Mouse (Mus musculus) common myeloid progenitor, adult 5-6 weeks (primary cell): ENCODE results near the gene Gabrr1. TPM values are rescaled to one million over a fixed set of nuclear protein-coding genes. Genes with fewer than 3 reads are reported as not detected.
A peak's percentile ranks its signal among the peaks of the same experiment; 100 is the strongest.

Experiments used
- ATAC-seq: replicated peaks from 2 replicates; pipeline ENCODE4 v1.8.0; 2016; ENCODE audit warnings: low read depth, mild to moderate bottlenecking, moderate TSS enrichment, inconsistent platforms; ENCODE audit not compliant: poor library complexity, severe bottlenecking
- total RNA-seq: library from RNA; stranded (forward); fragments of 200-1000, 187-1606 nt; gene quantifications from 2 replicates; pipeline ENCODE4 v1.2.3, GENCODE M21; 2017

Gabrr1 gene
- total RNA-seq, 1 experiment from 2014 or later: not detected

DNA sequence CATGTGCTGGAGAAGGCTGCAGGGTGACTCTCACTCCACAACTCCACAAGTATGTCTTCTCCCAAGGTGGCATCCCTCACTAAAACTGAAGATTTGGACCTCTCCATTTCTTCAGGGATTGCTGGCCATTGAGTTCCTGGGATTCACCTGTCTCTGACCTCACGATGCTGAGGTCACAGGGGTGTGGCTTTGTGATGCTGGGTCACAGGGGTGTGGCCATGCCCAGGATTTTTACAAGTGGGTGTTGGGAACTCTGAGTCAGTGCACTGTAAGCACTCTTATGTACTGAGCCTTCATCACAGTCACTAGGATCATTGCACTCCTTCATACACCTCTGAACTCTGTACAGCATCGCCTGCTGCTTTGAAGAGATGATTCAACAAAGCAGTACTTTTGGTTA lies 75.2 kb downstream of the Gabrr1 start:
- ATAC-seq: no peak

DNA sequence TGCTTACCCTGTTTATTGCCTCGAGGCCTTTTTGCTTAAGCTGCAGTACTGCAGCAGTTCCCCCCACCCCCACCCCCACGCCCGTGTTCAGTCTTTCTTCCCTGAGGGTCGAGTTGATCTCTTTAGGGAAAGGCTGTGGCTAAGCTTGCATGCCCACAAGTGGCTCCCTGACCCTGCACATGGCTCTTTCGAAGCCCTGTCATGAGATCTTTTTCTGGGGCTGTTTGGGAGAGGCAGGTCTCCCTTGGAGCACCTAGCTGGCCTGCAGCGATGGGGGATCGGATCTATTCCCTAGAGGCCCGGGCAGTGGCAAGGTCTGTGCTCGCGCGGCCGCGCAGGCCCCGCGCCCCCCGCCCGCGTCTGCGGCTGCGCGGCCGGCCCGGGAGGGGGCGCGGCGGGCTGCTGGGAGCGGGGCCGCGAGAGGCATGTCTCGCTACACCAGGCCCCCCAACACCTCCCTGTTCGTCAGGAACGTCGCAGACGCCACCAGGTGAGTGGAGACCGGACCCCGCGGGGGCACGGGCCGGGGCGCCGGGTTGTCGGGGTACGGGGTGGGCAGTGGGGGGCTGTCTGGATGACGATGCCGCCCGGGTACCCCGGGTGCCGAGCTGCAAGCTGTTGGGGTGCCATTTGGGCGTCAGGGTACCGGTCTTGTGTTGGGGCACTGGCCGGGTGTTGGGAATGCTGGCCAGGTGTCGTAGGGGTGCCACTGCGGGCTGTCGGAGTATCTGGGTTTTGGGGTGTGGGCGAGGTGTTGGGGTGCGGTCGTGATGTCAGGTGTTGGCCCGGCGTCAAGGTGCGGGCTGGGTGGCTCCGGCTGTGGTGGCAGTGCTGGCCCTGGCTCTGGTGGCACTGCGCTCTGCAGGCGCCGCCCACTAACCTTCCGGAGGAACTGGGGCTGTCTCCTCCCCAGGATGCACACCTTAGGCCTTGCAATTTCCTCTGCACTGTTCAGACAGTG lies 76.8 kb downstream of the Gabrr1 start, which contains the start of gene Srsf12:
Gene Srsf12, plus strand, starts transcription at position 111 of the 961 bp plus-strand sequence.
- peak; percentile 75 for ATAC-seq

Other genes starting within 250 kb of the Gabrr1 start
- 1.7 and 1.9 TPM in 2 replicates for gene Ankrd6, start 181.7 kb upstream of the Gabrr1 start, total RNA-seq
- 0.18 TPM in 1 of 2 replicates, not detected in the other for gene Rragd, start 149.5 kb upstream of the Gabrr1 start, total RNA-seq
- gene Ube2j1, start 101.1 kb upstream of the Gabrr1 start, total RNA-seq: 42.0 and 53.7 TPM in 2 replicates
- not detected in 2 replicates for gene Gabrr2, start 69.5 kb upstream of the Gabrr1 start, total RNA-seq
- gene Pm20d2, start 57.2 kb downstream of the Gabrr1 start, total RNA-seq: 1.4 and 1.6 TPM in 2 replicates
- gene Srsf12, start 76.5 kb downstream of the Gabrr1 start, total RNA-seq: 0.68 TPM in 1 of 2 replicates, not detected in the other
- gene Pnrc1, start 157.6 kb downstream of the Gabrr1 start, total RNA-seq: 220 and 223 TPM in 2 replicates
- gene Rngtt, start 177.8 kb downstream of the Gabrr1 start, total RNA-seq: 29.5 and 46.5 TPM in 2 replicates